Mouse (Mus musculus) neutrophil, adult 65 days (primary cell): ENCODE measurements around the gene Chd9. TPM values are rescaled to one million over a fixed set of nuclear protein-coding genes. Genes with fewer than 3 reads are reported as not detected.

ENCODE experiments used
- total RNA-seq: library from RNA; stranded (reverse); gene quantifications from 2 replicates; pipeline ENCODE4 v1.2.4, GENCODE M21; 2023

Gene Chd9
- total RNA-seq, result 25.1 and 30.4 TPM in 2 replicates

GRCm38 (mm10) chr8:90828181-90828986 is at the start of gene Chd9:
Gene Chd9, plus strand, starts transcription at chr8:90828352.

GRCm38 (mm10) chr8:90817293-90817692 is 10.9 kb upstream of the Chd9 start, which contains the start of gene Gm19935:
Gene Gm19935, minus strand, starts transcription at chr8:90817393.

DNA sequence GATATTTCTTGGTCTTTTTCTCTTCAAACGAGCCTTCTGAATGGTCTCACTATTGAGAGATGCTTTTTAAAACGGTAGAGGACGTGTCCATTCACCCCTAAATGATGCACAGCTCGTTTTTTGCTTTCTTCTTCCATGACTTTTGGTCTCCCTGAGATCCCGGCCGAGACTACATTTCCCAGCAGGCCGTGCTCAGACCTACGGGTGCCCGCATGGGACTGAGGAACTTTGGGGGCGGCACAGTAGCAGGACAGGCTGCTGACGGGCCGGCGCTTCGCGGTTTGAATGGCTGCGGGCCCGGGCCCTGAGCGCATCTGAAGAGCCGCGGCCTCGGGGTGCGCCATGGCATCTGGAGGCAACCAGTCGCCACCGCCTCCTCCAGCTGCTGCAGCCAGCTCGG is 241.7 kb downstream of the Chd9 start, which contains the start of gene Rbl2:
TSS of gene Rbl2 (plus strand) at position 224 of the 400 bp plus-strand sequence.

Other genes starting within 250 kb of the Chd9 start
- not detected in 2 replicates for gene Gm19935, start 11.0 kb upstream of the Chd9 start, total RNA-seq
- gene Rbl2, start 241.7 kb downstream of the Chd9 start, total RNA-seq, result 48.5 and 62.8 TPM in 2 replicates